Mouse (Mus musculus): Measurements from ENCODE around the gene 2310039H08Rik. TPM values are rescaled to one million over a fixed set of nuclear protein-coding genes. Genes with fewer than 3 reads are reported as not detected.
"Not testable (repeated sequence)": the region's sequence is repeated elsewhere in the genome, so short reads cannot be mapped to it uniquely, and the experiment has no call there.

2310039H08Rik gene
- polyA plus RNA-seq, 1 experiment = 13.9 TPM

DNA sequence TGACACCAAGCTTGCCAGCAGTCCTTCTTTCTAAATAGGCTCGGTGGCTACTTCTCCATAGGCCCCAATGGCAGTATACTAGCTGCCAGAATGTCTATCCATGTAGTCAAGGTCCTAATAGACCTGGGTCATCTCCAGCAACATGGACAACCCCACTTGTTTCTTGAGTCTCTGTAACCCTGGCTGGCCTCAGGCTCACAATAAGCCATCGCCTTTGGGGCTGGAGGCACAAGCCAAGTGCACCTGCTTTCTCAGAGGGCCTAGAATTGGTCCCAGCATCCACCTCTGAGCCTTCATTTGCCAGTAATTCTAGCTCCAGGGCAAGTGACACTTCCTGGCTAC lies 1.7 kb downstream of the 2310039H08Rik start:
- Histone ChIP-seq H3K4me1 (ENCODE audit: control insufficient read depth, insufficient read depth, low read length) (no peaks in the 10 kb centered on the region), H3K4me3 (ENCODE audit: insufficient read depth, low read length) (no peak overlapping the region), H3K27ac (ENCODE audit: insufficient read depth, low read length) (no peak overlapping the region)
- no peak for TF ChIP-seq CTCF (IDR thresholded peaks at IDR 0.05; ENCODE audit: borderline replicate concordance, insufficient read depth, low read length)
- TF ChIP-seq POLR2A (IDR thresholded peaks at IDR 0.05; ENCODE audit: low read depth, low read length) = no peak; the same call in 1 of the 2 replicates

DNA sequence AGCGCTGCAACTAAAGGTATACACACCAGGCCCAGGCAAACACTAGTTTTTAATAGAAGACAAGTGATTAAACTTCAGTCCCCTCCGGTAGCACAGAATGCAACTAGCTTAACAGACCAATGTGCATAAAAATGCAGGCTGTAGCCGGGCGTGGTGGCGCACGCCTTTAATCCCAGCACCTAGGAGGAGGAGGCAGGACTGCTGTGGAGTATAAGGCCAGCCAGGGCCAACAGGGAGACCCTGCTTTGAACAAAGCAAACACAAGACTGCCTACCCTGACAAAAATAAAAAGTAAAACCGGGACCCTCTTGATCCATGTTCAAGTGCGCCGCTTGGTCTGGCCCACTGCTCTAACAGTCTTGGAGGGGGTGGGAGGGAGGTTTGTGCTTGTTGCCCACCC lies 2.6 kb downstream of the 2310039H08Rik start:
- H3K4me3 ChIP-seq (ENCODE audit: insufficient read depth, low read length) = no peak overlapping the region
- H3K4me1 ChIP-seq (ENCODE audit: control insufficient read depth, insufficient read depth, low read length) = no peaks in the 10 kb centered on the region
- no peak overlapping the region for H3K27ac ChIP-seq (ENCODE audit: insufficient read depth, low read length)
- TF ChIP-seq CTCF (IDR thresholded peaks at IDR 0.05; ENCODE audit: borderline replicate concordance, insufficient read depth, low read length) (no peak), POLR2A (IDR thresholded peaks at IDR 0.05; ENCODE audit: low read depth, low read length) (no peak)

DNA sequence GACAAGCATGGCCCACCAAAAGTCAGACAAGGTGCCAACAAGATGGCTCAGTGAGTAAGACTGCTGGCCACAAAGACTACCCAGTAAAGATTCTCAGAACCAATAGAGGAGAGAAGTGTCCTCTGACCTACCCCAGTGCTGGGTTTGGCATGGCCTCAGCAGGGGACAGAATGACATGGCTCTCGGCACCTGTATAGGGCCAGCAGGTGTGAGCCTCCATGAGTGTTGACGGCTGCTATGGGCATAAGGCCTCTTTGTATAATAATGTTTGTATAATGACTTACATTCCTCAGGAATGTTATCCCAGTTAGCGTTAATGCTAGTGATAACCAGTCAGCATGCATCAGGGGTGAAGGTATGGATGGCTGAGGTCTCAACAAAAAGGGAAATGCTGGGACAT lies 3.7 kb downstream of the 2310039H08Rik start:
- Histone ChIP-seq H3K27ac (ENCODE audit: insufficient read depth, low read length) (no peak overlapping the region), H3K4me1 (ENCODE audit: control insufficient read depth, insufficient read depth, low read length) (no peaks in the 10 kb centered on the region), H3K4me3 (ENCODE audit: insufficient read depth, low read length) (no peak overlapping the region)
- TF ChIP-seq POLR2A (IDR thresholded peaks at IDR 0.05; ENCODE audit: low read depth, low read length) (no peak), CTCF (IDR thresholded peaks at IDR 0.05; ENCODE audit: borderline replicate concordance, insufficient read depth, low read length) (no peak)

DNA sequence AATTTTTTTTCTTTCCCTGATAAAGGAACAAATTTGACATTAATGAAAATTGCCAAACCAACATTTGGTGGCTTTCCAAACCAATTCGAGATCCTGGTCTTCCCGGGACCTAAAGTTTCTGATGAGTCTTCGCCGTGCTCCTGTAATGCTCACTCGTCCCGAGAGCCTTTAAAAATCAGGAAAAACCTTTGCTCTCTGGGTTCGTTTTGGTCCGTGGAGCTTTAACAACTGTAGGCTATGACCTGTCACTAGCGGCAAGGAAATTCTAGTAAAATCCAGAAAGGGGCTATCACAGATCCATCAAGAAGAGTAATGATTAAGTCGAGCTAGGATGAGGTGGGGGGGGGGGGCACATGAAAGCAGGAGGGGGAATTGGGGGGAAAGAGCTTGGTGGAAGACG lies 9.4 kb downstream of the 2310039H08Rik start:
- H3K27ac ChIP-seq (ENCODE audit: insufficient read depth, low read length) = peak overlapping the region; percentile 68; the same call in 1 of the 2 replicates
- TF ChIP-seq POLR2A (IDR thresholded peaks at IDR 0.05; ENCODE audit: low read depth, low read length) = no peak
- no peak for TF ChIP-seq CTCF (IDR thresholded peaks at IDR 0.05; ENCODE audit: borderline replicate concordance, insufficient read depth, low read length)

DNA sequence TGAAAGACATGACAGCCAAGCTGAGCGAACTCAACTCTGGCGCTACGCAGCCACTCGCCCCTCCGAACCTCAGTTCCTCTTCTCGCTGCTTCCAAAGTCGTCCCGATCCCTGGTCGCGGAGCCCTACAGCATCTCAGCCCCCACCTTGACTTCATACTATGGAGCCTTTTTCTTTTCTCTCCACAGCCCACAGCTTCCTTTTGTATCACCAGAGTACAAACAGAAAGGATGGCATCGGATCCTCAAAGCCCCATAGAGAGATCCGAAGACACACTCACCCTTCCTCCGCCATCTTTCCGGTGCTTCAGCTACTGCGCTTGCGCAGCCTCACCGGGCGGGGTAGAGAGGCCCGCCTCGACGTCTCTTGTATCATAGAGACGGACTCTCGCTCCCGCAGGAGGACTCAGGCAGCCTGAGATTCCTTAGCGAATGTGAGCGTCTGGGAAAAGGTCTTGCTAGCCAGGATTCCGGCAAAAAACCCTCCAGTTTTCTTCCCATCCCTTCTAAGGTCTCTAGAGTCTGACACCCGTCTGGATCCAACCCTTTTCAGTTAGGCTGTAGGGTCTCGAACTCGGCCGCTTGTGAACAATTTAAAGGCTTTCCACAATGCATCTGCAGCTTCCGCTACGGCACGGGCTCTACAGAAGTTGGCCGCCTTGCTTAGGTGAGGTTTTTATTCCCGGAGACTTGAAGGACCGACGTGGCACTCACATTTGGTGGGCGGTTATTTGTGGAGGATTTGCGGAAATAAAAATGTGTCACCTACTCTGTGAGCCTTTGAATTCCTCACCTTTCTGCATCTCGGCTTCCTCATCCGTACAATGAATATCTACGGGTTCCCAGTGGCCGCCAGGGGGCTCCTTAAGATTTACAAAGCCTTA lies 10.1 kb downstream of the 2310039H08Rik start, which contains the start of gene Rpl7l1:
Gene Rpl7l1 (minus strand): TSS at position 332 of the 881 bp plus-strand sequence.
- Histone ChIP-seq H3K4me1 (ENCODE audit: control insufficient read depth, insufficient read depth, low read length) (no peaks in the 10 kb centered on the region), H3K27ac (ENCODE audit: insufficient read depth, low read length) (peak within 1 kb of the TSS; percentile 85), H3K4me3 (ENCODE audit: insufficient read depth, low read length) (peak within 1 kb of the TSS; percentile 81)
- TF ChIP-seq POLR2A (IDR thresholded peaks at IDR 0.05; ENCODE audit: low read depth, low read length) (peak; percentile 94), CTCF (IDR thresholded peaks at IDR 0.05; ENCODE audit: borderline replicate concordance, insufficient read depth, low read length) (no peak)

More for the DNA sequence above, 9.4 kb downstream of the 2310039H08Rik start:
- H3K4me1 ChIP-seq (ENCODE audit: control insufficient read depth, insufficient read depth, low read length) = no peaks in the 10 kb centered on the region
- H3K4me3 ChIP-seq (ENCODE audit: insufficient read depth, low read length) = peak overlapping the region; percentile 81

DNA sequence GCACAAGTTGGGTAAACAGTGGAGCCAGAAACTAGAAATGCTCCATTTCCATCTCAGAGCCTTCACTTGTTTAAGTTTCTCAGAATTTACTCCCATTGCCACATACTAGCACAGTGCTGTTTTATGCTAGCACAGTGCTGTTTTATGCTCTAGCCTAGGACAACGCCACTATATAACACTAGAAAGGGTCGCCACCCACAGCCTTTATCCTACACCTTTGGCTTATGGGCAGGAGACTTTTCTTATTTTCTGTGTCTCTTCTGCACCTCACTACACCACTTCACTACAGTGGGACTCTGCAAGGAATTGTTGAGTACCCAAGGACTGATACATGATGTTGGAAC lies 10.8 kb downstream of the 2310039H08Rik start:
- H3K27ac ChIP-seq (ENCODE audit: insufficient read depth, low read length) = 0 out of 2 replicates have a peak overlapping the region, but pooled peaks have one; percentile 2
- H3K4me1 ChIP-seq (ENCODE audit: control insufficient read depth, insufficient read depth, low read length) = no peaks in the 10 kb centered on the region
- H3K4me3 ChIP-seq (ENCODE audit: insufficient read depth, low read length) = peak overlapping the region; percentile 61
- no peak for TF ChIP-seq CTCF (IDR thresholded peaks at IDR 0.05; ENCODE audit: borderline replicate concordance, insufficient read depth, low read length)
- TF ChIP-seq POLR2A (IDR thresholded peaks at IDR 0.05; ENCODE audit: low read depth, low read length) = no peak

DNA sequence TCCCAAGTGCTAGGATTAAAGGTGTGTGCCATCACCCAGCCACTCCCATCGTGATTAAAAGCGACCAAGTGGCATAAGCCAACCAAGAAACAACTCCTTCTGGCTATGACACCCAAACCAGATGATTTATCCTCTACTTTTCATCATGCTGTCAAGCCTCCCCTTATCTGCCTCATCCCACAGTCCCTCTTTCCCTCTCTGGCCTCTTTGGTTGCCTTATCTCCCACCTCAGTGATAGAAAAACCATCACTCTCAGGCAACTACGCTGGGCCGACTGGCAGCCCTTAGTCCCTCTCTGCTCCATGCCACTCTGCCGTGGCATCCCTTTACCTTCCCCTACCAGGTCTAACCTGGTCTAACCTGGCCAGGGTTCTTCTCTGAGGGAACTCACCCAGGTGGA lies 14.5 kb downstream of the 2310039H08Rik start:
- Histone ChIP-seq H3K4me3 (ENCODE audit: insufficient read depth, low read length) (no peak overlapping the region), H3K4me1 (ENCODE audit: control insufficient read depth, insufficient read depth, low read length) (no peaks in the 10 kb centered on the region), H3K27ac (ENCODE audit: insufficient read depth, low read length) (no peak overlapping the region)
- TF ChIP-seq CTCF (IDR thresholded peaks at IDR 0.05; ENCODE audit: borderline replicate concordance, insufficient read depth, low read length) = no peak
- no peak for TF ChIP-seq POLR2A (IDR thresholded peaks at IDR 0.05; ENCODE audit: low read depth, low read length)

DNA sequence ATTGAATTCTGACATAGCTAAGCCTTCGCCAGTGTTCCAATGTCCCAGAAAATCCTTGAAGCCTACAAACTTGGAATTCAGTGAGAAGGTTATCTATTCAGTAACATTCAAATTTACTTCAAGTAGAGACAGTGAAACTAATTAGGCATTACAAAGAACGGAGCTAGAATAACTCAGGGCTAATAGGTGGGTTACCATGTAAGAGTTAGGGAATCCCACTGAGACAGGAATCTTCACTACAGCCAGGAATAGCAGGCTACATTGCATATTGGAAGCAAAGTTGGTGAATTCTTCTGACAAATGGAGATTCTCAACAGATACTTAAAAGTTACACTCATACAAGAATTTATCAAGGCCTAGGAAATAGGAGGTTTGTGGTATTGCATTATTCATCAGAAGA lies 15.5 kb downstream of the 2310039H08Rik start:
- H3K27ac ChIP-seq (ENCODE audit: insufficient read depth, low read length); H3K4me1 ChIP-seq (ENCODE audit: control insufficient read depth, insufficient read depth, low read length); H3K4me3 ChIP-seq (ENCODE audit: insufficient read depth, low read length): not testable (repeated sequence)

DNA sequence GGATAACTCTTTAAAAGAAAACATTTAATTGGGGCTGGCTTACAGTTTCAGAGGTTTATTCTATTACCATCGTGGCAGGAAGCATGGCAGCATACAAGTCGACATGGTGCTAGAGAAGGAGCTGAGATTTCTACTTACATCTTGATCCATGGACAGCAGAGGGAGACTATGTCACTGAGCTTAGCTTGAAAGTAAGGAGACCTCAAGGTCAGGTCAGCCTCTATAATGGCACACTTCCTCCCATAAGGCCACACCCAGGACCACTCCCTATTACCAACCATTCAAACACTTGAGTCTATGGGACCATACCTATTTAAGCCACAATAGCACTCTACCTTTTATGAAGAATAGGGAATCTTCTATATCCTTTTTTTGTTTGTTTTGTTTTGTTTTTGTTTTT lies 20.5 kb downstream of the 2310039H08Rik start:
- Histone ChIP-seq H3K4me1 (ENCODE audit: control insufficient read depth, insufficient read depth, low read length) (no peaks in the 10 kb centered on the region), H3K4me3 (ENCODE audit: insufficient read depth, low read length) (no peak overlapping the region)
- TF ChIP-seq POLR2A (IDR thresholded peaks at IDR 0.05; ENCODE audit: low read depth, low read length) (no peak), CTCF (IDR thresholded peaks at IDR 0.05; ENCODE audit: borderline replicate concordance, insufficient read depth, low read length) (no peak)

DNA sequence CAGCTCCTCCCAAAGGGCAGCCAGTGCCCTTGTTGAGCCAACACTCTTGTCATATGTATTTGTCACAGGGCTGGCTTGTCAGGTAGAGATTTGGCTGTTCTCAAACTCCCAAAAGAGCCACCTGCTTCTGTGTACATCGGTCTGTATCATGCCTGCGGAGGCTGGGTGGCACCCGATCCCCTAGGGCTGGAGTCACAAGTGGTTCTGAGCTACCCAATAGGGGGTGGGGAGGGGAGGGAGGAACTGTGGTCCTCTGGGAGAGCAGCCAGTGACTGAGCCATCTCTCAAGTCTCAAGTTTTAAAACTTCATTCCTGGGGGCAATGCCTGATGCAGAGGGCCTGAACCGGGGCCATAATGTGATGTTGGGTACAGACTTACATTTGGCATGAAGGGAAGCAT lies 24.3 kb downstream of the 2310039H08Rik start:
- Histone ChIP-seq H3K4me3 (ENCODE audit: insufficient read depth, low read length) (no peak overlapping the region), H3K4me1 (ENCODE audit: control insufficient read depth, insufficient read depth, low read length) (no peaks in the 10 kb centered on the region), H3K27ac (ENCODE audit: insufficient read depth, low read length) (no peak overlapping the region)
- TF ChIP-seq POLR2A (IDR thresholded peaks at IDR 0.05; ENCODE audit: low read depth, low read length) (no peak), CTCF (IDR thresholded peaks at IDR 0.05; ENCODE audit: borderline replicate concordance, insufficient read depth, low read length) (no peak)

More for the DNA sequence above, 20.5 kb downstream of the 2310039H08Rik start:
- H3K27ac ChIP-seq (ENCODE audit: insufficient read depth, low read length) = no peak overlapping the region
